Mouse (Mus musculus) forebrain, embryonic 14.5 days (tissue): ENCODE measurements around the gene Olfr1307. TPM values are rescaled to one million over a fixed set of nuclear protein-coding genes. Genes with fewer than 3 reads are reported as not detected.

Experiments
- ATAC-seq: fragments of 200-750 bp; cut with Nextera tagmentation; 2 replicates; pipeline ENCODE4 v1.8.0; 2017; ENCODE audit warnings: mild to moderate bottlenecking, moderate library complexity
- DNase-seq: peaks from one replicate; pipeline ENCODE4 v3.0.0-alpha.2; 2015; ENCODE audit warnings: low spot score
- H3K27ac ChIP-seq: fragments of 300-500 bp; sonication (generic); 2 replicates; pipeline ENCODE4 v1.5.1; 2014; ENCODE audit warnings: low read depth, mild to moderate bottlenecking, control low read depth, low read length, moderate library complexity
- H3K27me3 ChIP-seq: fragments of 300-500 bp; sonication (generic); replicated peaks from 2 replicates; pipeline ENCODE4 v1.6.1; 2014; ENCODE audit warnings: low read length, control low read depth, mixed read lengths; ENCODE audit not compliant: control insufficient read depth, insufficient read depth
- H3K36me3 ChIP-seq: fragments of 300-500 bp; sonication (generic); 2 replicates; pipeline ENCODE4 v1.6.1; 2014; ENCODE audit warnings: low read length, control low read depth; ENCODE audit not compliant: control insufficient read depth, insufficient read depth
- H3K4me1 ChIP-seq: fragments of 300-500 bp; sonication (generic); 2 replicates; pipeline ENCODE4 v1.6.1; 2014; ENCODE audit warnings: antibody characterized with exemption, low read length, control low read depth; ENCODE audit not compliant: control insufficient read depth, insufficient read depth
- H3K4me2 ChIP-seq: fragments of 300-500 bp; sonication (generic); 2 replicates; pipeline ENCODE4 v1.6.1; 2014; ENCODE audit warnings: mild to moderate bottlenecking, control low read depth, low read length
- H3K4me3 ChIP-seq: fragments of 300-500 bp; sonication (generic); 2 replicates; pipeline ENCODE4 v1.5.1; 2014; ENCODE audit warnings: low read depth, low read length, control low read depth
- H3K9ac ChIP-seq: fragments of 300-500 bp; sonication (generic); 2 replicates; pipeline ENCODE4 v1.6.1; 2014; ENCODE audit warnings: mild to moderate bottlenecking, low read length, control low read depth, moderate library complexity
- H3K9me3 ChIP-seq: fragments of 300-500 bp; sonication (generic); replicated peaks from 2 replicates; pipeline ENCODE4 v1.6.1; 2016; ENCODE audit warnings: low read length, control low read depth, mixed read lengths; ENCODE audit not compliant: control insufficient read depth
- WGBS: fragments of 180-500 bp; shearing (Covaris S2); extraction: QIAGEN DNeasy Blood & Tissue Kit; methylation state at CpG from one replicate; pipeline ENCODE4 v1.1.7; 2014; 5-methylcytosine and 5-hydroxymethylcytosine counted together
- polyA plus RNA-seq: library from polyadenylated mRNA; unstranded; fragments of >200 nt; fragmentation: Nextera tagmentation; extraction: Ambion mirVana; gene quantifications from 2 replicates; pipeline ENCODE4 v1.2.1, GENCODE M21; 2014

Olfr1307 gene
- polyA plus RNA-seq, result not detected in 2 replicates

DNA sequence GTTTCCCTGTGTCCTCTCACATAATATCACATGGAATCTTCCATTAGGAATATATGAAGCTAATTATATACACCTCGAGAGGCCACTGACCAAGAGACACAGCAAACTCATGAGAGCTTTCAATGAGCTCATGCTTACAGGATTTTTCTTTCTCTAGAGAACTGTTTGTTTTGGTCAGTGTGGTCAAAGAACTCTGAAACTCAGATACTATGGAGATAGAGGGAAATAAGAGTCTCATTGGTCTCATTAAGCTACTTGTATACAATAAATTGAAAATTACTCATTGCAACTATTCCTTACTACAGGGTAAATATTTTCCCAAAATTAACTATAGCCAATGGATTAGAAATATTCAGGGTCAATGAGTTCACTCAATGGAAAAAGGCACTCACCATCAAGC, at the start of gene Olfr1307:
Olfr1307 (minus strand) TSS at position 101 of the 400 bp plus-strand sequence.
- Histone ChIP-seq H3K27me3 (no peaks in the 10 kb centered on the region), H3K9ac (no peak within 1 kb of the TSS), H3K4me2 (no peak within 1 kb of the TSS), H3K4me1 (no peaks in the 10 kb centered on the region), H3K4me3 (no peak within 1 kb of the TSS), H3K27ac (no peak within 1 kb of the TSS), H3K9me3 (no peaks in the 10 kb centered on the region), H3K36me3 (no peaks in the 10 kb centered on the region)
- 75% methylated on average over 1 of the region's 1 CpGs for WGBS
- DNase-seq (no peak), ATAC-seq (no peak)

DNA sequence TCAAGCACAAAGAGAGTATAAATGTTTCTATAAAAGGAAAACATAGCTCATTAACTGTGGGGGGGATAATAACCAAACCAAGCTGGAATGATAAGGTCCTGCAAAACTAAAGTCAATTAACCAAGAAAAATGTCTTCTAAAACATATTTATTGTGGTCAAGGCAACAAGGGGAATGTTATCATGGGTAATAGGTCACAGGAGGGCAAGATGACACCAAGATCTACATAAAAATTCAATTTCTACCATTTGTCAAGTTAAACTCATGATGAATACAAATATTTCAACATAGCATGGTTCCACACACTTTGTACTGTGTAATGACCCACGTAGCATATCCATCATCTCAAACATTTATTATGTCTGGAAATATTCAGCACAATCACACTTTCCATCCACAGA, 40.9 kb upstream of the Olfr1307 start, which contains the start of gene Olfr1309:
Olfr1309 (minus strand) TSS at position 101 of the 400 bp plus-strand sequence.
- no peaks in the 10 kb centered on the region for H3K9me3 ChIP-seq
- H3K9ac ChIP-seq, result no peak within 1 kb of the TSS
- H3K4me2 ChIP-seq, result no peak within 1 kb of the TSS
- no peaks in the 10 kb centered on the region for H3K36me3 ChIP-seq
- no peak within 1 kb of the TSS for H3K4me3 ChIP-seq
- 73% methylated on average over 1 of the region's 1 CpGs for WGBS
- DNase-seq, result no peak
- no peak for ATAC-seq
- no peaks in the 10 kb centered on the region for H3K4me1 ChIP-seq
- no peaks in the 10 kb centered on the region for H3K27me3 ChIP-seq
- no peak within 1 kb of the TSS for H3K27ac ChIP-seq

DNA sequence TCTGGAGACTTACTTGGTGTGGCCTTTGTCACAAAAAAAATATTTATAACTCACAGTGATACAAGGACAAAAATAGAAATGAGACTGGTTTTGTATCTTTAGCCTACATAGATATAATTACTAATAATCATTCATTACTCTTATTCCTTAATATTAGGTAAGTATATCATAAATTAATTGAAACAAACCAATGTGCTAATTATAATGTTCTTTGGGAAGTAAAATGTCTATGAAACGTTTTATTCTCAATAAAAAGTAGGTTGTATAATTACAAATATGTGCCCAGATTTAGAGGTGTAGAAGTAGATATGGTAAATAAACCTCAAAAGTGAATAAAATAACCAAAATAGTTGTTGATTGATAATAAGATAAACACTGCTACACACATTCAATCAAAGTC, 15.6 kb upstream of the Olfr1307 start, which contains the start of gene Olfr1308:
Olfr1308 (minus strand) TSS at position 101 of the 400 bp plus-strand sequence.
- H3K9ac ChIP-seq, result no peak within 1 kb of the TSS
- H3K9me3 ChIP-seq, result no peaks in the 10 kb centered on the region
- no peaks in the 10 kb centered on the region for H3K36me3 ChIP-seq
- H3K4me1 ChIP-seq, result no peaks in the 10 kb centered on the region
- DNase-seq (no peak), ATAC-seq (no peak)
- WGBS, result 51% methylated on average over 1 of the region's 1 CpGs
- no peaks in the 10 kb centered on the region for H3K27me3 ChIP-seq
- no peak within 1 kb of the TSS for H3K4me2 ChIP-seq
- H3K27ac ChIP-seq, result no peak within 1 kb of the TSS
- H3K4me3 ChIP-seq, result no peak within 1 kb of the TSS

DNA sequence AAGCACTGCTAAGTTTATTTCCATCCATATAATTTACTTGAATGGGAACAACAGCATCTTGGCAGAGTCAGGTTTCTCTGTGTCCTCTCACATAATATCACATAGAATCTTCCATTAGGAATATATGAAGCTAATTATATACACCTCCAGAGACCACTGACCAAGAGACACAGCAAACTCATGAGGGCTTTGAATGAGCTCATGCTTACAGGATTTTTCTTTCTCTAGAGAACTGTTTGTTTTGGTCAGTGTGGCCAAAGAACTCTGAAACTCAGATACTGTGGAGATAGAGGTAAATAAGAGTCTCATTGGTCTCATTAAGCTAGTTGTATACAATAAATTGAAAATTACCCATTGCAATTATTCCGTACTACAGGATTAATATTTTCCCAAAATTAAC, 33.1 kb downstream of the Olfr1307 start, which contains the start of gene Olfr1306:
Olfr1306 (minus strand) TSS at position 101 of the 400 bp plus-strand sequence.
- H3K27ac ChIP-seq, result no peak within 1 kb of the TSS
- H3K27me3 ChIP-seq, result no peaks in the 10 kb centered on the region
- no peak within 1 kb of the TSS for H3K9ac ChIP-seq
- DNase-seq (no peak), ATAC-seq (no peak)
- H3K4me2 ChIP-seq, result no peak within 1 kb of the TSS
- H3K9me3 ChIP-seq, result no peaks in the 10 kb centered on the region
- no peak within 1 kb of the TSS for H3K4me3 ChIP-seq
- no peaks in the 10 kb centered on the region for H3K36me3 ChIP-seq
- no peaks in the 10 kb centered on the region for H3K4me1 ChIP-seq
- WGBS, result 85% methylated on average over 1 of the region's 1 CpGs

Other genes starting within 250 kb of the Olfr1307 start
- not detected in 2 replicates for gene Olfr1301, start 198.4 kb downstream of the Olfr1307 start, polyA plus RNA-seq
- not detected in 2 replicates for gene Olfr1302, start 172.0 kb downstream of the Olfr1307 start, polyA plus RNA-seq
- not detected in 2 replicates for gene Olfr1303, start 129.1 kb downstream of the Olfr1307 start, polyA plus RNA-seq
- gene Olfr1305, start 72.3 kb downstream of the Olfr1307 start, polyA plus RNA-seq, result not detected in 2 replicates
- gene Olfr1306, start 33.2 kb downstream of the Olfr1307 start, polyA plus RNA-seq, result not detected in 2 replicates
- gene Olfr1308, start 15.5 kb upstream of the Olfr1307 start, polyA plus RNA-seq, result not detected in 2 replicates
- gene Olfr1309, start 40.8 kb upstream of the Olfr1307 start, polyA plus RNA-seq, result not detected in 2 replicates
- gene Olfr1310, start 63.3 kb upstream of the Olfr1307 start, polyA plus RNA-seq, result not detected in 2 replicates
- gene Olfr1311, start 75.0 kb upstream of the Olfr1307 start, polyA plus RNA-seq, result not detected in 2 replicates
- gene Olfr1312, start 100.8 kb upstream of the Olfr1307 start, polyA plus RNA-seq, result not detected in 2 replicates
- gene Olfr1313, start 128.4 kb upstream of the Olfr1307 start, polyA plus RNA-seq, result not detected in 2 replicates
- not detected in 2 replicates for gene Olfr1314, start 147.3 kb upstream of the Olfr1307 start, polyA plus RNA-seq
- gene Olfr1315-ps1, start 166.0 kb upstream of the Olfr1307 start, polyA plus RNA-seq, result not detected in 2 replicates
- not detected in 2 replicates for gene Olfr1316, start 185.5 kb upstream of the Olfr1307 start, polyA plus RNA-seq
- not detected in 2 replicates for gene Olfr1317, start 190.9 kb upstream of the Olfr1307 start, polyA plus RNA-seq
- gene Olfr1318, start 204.8 kb upstream of the Olfr1307 start, polyA plus RNA-seq, result not detected in 2 replicates